Mouse (Mus musculus) layer of hippocampus, adult 9-10 months (tissue): ENCODE results near the gene Gm30191.

Experiments
- DNase-seq: peaks from one replicate; pipeline ENCODE4 v3.0.0; 2022; ENCODE audit warnings: low spot score

Gm30191 gene

DNA sequence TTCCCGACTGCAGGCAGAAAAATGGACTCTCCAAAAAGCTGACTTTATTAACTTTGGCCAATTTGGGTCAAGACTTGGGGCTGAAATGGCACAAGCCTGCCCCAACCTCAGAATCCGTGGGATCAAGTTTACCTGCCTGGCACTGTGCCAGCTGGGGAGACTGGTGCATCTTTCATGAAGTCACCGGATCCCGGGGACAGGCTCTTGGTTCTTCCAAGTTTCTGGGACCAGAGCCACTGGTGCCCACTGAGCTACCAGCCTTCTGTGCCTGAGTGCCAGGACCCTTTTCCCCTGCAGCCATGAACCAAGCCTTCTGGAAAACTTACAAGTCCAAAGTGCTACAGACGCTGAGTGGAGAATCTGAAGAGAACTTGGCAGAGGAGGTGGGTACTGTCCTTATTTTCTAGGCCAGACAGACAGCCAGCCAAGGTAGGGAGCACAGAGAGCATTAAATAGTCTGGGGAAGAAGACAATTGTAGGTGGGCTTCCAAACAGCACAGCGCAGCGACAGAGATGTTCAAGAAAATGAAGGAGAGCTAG lies at the start of gene Gm30191:
Gene Gm30191 (plus strand): TSS at position 217 of the 540 bp plus-strand sequence.
- DNase-seq: no peak

GRCm38 (mm10) chr4:134199371-134199770 lies 47.4 kb upstream of the Gm30191 start:
- no peak for DNase-seq

DNA sequence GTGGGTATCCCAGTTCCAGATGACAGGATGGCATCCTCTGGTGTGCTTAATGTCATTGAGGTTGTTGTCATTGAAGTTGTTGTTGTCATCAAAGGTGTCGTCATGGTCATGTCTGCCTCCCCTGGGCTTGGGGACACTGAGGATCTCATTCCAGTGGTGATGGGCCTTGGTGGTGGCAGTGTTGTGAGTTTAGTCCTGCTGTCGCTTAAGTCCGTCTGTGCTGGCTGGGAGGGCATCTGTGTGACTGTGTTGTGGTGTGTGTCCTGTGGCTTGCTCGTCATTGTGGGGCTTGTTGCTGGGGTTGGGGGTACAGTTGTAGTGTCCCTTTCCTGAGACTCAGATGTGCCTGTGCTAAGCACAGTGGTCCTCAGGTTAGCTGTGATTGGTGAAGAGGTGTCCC lies 43.8 kb upstream of the Gm30191 start, which contains the start of gene Gm7534:
Gene Gm7534 (minus strand): TSS at position 101 of the 400 bp plus-strand sequence.
- DNase-seq: no peak

DNA sequence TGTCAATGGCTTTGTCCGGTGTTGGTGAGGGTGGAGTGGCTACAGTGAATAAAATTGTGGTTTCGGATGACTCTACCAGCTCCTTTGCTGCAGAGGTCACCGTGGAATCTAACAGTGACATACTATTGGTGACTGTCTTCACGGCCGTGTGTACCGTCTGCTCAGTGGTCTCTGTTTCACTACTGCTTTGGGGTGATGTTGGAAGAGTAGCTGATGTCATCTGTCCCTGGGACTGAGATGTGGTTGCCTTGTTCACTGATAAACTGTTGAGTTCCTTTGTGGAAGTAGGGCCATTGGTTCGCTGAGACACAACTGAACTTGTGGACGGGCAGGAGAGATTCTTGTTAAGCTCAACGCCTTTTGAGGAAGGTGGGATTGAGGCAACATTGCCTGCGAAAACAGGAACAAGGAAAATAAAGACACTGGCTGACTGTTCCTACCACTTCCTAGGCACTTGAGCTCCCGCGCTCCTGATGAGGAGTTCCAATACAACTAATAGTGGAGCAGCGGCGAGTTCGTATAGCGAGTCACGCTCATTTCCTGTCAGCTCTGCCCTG lies 43.3 kb upstream of the Gm30191 start:
- DNase-seq: no peak

DNA sequence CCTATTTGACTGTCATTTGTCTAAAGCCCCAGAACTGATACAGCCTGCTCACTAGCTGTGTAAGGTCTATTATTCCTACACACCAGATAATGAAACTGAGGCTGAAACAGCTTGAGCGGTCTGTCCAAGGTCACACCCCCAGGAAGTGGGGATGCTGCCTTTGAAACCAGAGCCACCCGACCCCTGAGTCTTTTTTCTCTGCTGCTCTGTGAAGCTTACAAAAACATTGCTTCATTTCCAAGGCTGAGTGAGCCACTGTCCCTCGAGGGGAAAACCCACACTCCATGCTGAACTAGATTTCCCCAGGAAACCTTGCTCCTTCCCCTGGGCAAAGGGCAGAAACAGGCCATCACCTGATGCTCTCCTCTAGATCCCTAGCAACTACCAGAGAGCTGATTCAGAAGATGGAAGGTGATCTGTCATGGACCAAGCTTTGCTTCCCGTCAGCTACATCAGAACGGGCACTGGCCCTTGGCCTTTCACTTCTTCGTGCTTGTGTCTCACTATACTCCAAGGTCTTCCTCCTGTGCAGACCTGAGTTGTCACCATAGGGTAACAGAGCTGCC lies 40.2 kb upstream of the Gm30191 start:
- no peak for DNase-seq

GRCm38 (mm10) chr4:134222793-134223600 lies 23.7 kb upstream of the Gm30191 start:
- no peak for DNase-seq

- no peak for DNase-seq
Observed at GRCm38 (mm10) chr4:134227194-134227593, 19.5 kb upstream of the Gm30191 start, which contains the start of gene Catsper4. Gene Catsper4 (minus strand): TSS chr4:134227383.

DNA sequence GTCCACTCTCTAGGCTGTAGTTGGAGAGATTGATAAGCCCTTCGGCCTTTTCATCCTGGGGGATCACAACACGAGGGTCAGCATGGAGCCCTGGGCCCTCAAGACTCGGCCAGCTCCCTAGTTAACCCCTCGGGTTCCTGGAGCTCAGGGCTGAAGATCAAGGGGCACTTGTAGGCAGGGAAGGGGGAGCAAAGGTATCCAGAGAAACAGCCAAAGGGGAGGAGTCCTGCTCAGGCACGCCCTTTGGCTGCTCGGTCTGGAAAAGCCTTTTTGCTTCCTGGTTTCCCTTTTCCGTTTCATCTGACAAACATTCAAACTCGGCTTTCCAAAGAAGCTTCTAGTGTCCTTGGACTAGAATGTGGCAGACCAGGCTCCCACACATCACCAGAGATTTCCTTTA lies 16.3 kb upstream of the Gm30191 start:
- DNase-seq: no peak

DNA sequence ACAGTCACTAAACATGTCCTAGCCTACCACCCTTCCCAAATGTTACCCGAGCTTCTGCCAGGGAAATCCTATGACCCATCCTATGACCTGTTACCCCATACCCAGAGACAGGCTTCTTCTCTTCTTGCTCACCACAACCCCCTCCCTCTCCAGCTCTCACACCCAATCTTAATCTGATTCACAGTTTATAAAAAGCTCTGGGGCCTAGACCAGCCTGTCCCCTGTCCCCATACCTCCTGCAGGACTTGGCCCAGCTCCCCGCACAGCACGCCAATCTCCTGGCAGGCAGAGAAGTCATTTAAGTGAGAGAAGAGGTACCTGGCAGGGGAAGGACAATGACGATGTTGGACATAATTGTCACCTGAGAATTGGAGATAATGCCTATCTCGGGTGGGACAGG lies 11.9 kb upstream of the Gm30191 start:
- DNase-seq: no peak

DNA sequence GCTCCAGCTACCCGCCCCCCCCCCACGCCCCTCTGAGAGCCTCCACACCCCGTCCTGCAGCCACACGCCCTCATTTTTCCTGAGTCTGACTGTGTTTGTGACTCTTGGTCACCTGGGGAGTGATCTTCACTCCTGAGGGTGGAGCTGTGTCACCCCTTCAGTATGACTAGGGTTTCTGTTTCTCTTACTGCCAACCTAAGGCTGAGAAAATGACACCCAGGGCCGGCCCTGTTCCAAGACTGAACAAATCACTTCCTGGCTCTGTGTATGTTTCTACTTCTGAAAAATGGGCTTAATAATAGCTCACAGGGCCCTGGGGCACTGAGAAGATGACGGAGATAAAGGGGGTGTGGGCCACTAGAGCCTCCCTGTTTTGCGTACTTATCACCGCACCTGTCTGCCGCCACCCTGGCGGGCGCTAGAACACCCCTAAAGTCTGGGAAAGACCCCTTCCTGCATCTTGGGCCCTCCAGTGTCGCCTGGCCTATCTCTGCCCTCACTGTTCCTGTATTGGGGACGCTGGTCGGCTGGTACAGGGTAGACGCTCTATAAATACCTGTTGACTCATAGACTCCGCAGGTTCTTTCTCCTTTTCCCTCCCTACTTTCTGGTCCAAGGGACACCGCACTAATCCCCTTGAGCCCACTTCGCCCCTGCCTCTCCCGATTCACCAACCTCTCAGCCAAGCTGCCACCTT lies 9.0 kb upstream of the Gm30191 start:
- DNase-seq: no peak

DNA sequence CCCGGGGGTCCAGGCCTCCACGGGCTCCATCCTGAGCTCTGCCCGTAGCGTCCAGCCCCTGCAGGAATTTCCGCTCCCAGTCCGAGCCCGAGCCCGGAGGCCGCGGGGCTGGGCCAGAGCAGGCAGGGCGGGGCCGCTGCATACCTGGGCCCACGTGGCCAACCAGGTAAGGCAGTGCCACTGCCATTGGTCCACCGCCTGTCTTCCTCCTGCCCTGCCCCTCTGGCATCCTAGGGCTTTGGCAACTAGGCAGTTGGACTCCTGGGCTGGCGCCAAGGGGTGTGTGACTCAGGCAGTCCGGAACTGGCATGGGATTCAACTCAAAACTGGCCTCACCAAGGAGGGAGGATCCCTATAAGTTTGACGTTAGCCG lies 8.5 kb upstream of the Gm30191 start, which contains the start of gene Cnksr1:
Gene Cnksr1 (minus strand): TSS at position 121 of the 373 bp plus-strand sequence.
- DNase-seq: no peak

- DNase-seq: no peak
Observed at GRCm38 (mm10) chr4:134238686-134239085, 8.0 kb upstream of the Gm30191 start.

DNA sequence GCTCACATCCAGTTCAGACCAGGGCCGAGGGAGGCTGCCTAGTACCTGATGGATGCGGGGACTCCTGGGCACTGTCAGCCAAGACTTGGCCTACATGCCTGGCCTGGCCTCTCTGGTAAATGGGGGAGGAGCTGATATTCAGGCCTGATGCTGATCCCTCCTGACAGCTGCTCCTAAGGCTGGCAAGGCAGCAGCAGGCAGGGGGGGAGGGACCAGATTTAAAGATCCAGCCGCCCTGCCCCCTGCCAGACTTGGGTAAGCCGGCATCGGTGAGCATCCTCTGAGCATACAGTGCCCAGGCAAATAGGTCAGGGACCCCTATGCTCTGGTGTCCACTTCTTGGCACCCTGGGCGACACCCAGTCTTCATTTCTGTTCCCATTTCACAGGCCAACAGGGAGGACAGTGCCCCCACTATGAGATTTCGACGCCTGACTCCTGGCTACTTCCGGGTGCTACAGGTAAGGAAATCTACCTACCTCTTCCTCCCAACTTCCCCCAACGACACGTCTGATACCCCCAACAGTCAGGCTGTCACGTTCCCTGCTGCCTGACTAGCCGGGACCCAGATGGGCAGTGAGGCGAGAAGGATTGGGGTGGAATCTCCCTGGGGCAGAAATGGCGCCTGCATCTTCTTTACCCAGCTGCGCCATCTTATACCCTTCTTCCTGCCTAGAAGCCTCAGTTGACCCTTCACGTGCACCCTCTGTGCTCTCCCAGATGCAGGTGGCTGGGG lies 3.1 kb upstream of the Gm30191 start, which contains the start of gene E130218I03Rik:
Gene E130218I03Rik (plus strand): TSS at position 147 of the 735 bp plus-strand sequence.
- no peak for DNase-seq

DNA sequence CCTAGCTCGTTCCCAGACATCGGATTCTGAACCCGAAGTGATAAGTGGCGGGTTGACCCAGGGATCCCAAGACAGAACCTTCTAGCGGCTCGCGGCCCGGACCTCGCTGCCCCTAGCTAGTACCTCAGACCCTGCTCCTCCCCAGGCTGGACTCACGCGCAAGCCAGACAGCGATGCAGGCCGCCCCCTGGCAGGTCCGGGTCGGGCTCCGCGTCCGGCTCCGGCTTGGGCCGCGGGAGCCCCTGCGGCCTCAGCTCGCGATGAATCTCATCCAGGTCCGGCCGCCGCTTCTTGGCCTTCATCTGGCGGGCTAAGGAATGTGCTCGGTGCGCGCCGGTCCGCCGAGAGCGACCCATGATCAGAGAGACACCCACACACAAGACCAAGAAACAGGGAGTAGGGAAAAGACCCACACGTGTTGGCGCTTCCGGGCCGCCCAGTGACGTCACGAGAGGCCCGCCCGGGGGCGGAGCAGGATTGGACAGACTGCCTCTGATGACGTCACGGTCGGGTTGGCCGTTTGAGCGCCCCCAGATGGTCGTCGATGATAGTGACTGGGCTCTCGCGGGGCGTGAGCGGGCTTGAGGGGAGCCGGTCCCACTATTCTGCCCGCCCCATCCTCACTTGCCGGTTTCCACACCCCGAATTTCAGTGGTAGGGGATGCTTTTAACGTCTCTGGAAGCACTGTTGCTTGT lies 1.4 kb upstream of the Gm30191 start, which contains the start of gene Zfp593:
Gene Zfp593 (minus strand): TSS at position 445 of the 696 bp plus-strand sequence.
- peak; percentile 88 for DNase-seq

DNA sequence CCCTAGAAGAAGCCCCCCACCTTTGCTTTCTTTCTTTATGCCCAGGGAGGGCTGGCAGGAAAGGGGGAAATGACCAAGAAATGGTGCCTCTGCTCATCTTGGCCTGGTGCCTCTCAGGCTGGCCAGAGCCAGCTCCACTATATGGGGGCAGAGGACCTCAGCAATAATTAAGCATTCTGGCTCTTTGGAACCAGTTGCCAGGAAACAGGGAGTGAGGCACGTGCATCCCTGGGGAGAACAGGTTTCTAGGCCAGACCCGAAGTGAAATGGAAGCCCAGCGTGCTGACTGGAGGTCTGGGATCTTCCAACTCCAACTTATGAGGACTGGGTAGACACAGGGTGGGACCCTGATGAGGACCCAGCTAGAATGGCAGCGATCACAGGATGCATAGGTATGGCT lies 479 bp upstream of the Gm30191 start:
- DNase-seq: no peak

DNA sequence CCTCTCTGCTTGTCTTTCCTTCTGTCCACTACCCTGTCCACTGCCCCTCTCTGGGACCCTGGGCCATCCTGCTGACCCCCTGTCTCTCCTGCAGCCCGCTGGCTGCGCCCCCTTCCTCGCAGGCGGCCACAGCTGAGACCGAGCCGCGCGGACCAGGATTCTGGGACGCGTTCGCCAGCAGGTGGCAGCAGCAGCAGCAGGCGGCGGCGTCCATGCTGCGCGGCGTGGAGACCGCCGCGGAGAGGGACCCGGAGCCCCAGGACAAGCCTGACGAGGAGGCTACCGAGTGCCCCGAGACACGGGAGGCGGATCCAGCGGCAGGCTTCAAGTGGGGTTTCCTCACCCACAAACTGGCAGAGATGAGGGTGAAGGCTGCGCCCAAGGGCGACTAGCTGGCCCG lies 2.9 kb downstream of the Gm30191 start:
- no peak for DNase-seq

DNA sequence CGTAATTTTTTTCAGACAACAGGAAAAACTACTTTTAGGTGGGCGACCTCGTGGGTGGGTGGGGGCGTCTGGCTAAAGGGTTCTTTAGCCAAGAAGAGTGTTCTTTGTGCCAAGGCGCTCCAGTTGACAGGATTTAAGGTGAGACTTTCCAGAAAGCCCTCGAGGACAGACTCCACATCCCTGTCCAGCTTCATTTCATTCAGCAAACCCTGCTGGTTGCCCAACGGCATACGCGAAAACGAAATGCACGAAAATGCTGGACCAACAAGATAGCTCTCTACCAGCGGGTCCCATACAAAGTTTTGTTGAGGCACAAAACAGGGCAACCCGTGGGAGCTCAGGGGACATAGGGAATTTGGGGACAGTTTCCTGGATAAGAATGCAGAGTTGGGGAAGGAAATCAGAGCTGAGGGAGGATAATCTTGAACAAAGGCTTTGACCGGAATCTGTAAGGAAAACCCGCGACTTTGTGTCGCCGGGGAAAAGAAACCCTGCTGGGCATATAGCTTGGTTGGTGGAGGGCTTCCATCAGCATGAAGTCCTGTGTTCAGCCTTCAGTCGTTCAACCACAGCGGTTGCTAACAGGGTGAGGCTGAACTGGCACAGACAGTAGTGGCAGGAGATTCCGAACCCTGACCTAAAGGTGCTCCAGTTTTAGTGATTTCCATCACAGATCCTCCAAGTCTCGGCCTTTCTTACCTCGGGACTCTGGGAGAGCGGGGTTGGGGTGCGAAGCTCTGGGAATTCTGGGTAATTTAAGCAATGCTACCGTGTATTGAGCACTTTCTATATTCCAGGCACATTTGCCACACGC lies 3.6 kb downstream of the Gm30191 start:
- no peak for DNase-seq

- no peak for DNase-seq
Observed at GRCm38 (mm10) chr4:134250930-134251240, 4.2 kb downstream of the Gm30191 start.

DNA sequence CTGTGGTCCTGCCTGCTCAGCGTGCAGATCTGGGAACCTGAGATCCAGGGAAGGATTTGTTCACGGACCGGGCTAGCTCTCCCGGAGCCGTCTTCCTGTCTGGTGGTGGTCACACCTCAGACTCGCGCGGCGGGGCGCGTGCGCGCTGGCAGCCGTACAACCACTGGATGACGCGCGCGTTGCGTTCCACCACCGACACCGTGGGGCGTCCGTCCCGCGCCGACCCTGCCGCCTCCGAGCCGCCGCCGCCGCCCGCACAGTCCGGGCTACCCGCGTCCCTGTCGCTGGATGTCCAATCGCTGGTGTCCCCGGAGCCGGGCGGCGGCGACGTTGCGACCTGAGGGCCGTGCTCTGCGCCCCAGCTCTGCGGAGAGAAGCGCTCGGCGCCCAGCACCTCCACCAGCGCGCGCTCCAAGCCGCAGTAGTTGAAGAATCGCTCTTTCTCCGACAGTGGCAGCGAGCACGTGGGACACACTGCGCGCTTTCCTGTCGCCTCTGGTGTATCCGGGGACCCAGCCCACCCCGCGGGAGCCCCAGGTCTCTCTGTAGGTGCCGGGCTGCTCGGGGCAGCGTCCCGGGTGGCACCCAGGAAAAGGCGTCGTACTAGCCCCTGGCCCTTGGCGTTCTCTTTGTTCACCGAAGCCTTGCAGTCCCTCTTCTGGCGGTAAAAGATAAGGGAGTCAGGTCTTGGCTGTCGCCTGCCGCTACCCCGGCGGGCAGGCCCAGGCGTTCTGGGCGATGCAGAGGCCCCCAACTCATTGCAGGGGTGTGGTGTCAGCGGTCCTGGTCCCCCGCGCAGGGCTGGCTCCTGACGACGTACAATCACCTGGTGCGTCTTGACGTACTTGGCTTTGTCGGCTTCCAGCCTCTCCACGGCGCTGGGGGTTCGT lies 4.8 kb downstream of the Gm30191 start:
- DNase-seq: no peak
